Mouse (Mus musculus) myocyte (in vitro differentiated cells): ENCODE results near the gene Alg9. TPM values are rescaled to one million over a fixed set of nuclear protein-coding genes. Genes with fewer than 3 reads are reported as not detected.

Source experiments
- H3K27me3 ChIP-seq: one replicate; pipeline ENCODE4 v1.6.1; 2011; ENCODE audit not compliant: control insufficient read depth, insufficient read depth, insufficient read length
- H3K36me3 ChIP-seq: one replicate; pipeline ENCODE4 v1.6.1; 2011; ENCODE audit not compliant: control insufficient read depth, insufficient read depth
- H3K4me2 ChIP-seq: one replicate; pipeline ENCODE4 v1.6.1; 2011; ENCODE audit warnings: low read depth, control low read depth
- H3K4me3 ChIP-seq: one replicate; pipeline ENCODE4 v1.5.1; 2011; ENCODE audit warnings: mild to moderate bottlenecking, control low read depth, moderate library complexity
- H3K79me2 ChIP-seq: one replicate; pipeline ENCODE4 v1.6.1; 2011; ENCODE audit not compliant: control insufficient read depth, insufficient read depth
- H3ac ChIP-seq: one replicate; pipeline ENCODE4 v1.6.1; 2011; ENCODE audit not compliant: control insufficient read depth, insufficient read length
- CEBPB ChIP-seq: IDR thresholded peaks from 2 replicates; pipeline ENCODE4 v1.6.1; 2011; ENCODE audit warnings: mild to moderate bottlenecking, moderate library complexity; ENCODE audit not compliant: poor library complexity, insufficient read depth, severe bottlenecking
- E2F4 ChIP-seq: IDR thresholded peaks from one replicate; pipeline ENCODE4 v1.6.1; 2011; ENCODE audit warnings: mild to moderate bottlenecking, control low read depth, moderate library complexity; ENCODE audit not compliant: insufficient read depth
- MAX ChIP-seq: IDR thresholded peaks from one replicate; pipeline ENCODE4 v1.6.1; 2011; ENCODE audit warnings: low read depth, mild to moderate bottlenecking, control low read depth
- MYOD1 ChIP-seq, 3 experiments: IDR thresholded peaks; one replicate each; pipeline ENCODE4 v1.6.1; 2011; ENCODE audit warnings: control low read depth in 2 of 3, low read depth in 2 of 3, mild to moderate bottlenecking in 2 of 3, moderate library complexity in 1 of 3; ENCODE audit not compliant: insufficient read length in 2 of 3, control insufficient read depth in 1 of 3
- MYOG ChIP-seq, 3 experiments: IDR thresholded peaks; one replicate each; pipeline ENCODE4 v1.6.1; 2011; ENCODE audit warnings: control low read depth in 2 of 3, low read depth in 2 of 3, mild to moderate bottlenecking in 2 of 3; ENCODE audit not compliant: insufficient read length in 2 of 3, control insufficient read depth in 1 of 3, insufficient read depth in 1 of 3
- POLR2A ChIP-seq: IDR thresholded peaks from one replicate; pipeline ENCODE4 v1.6.1; 2011; ENCODE audit warnings: low read depth, mild to moderate bottlenecking, control low read depth, moderate library complexity; ENCODE audit not compliant: insufficient read length
- POLR2AphosphoS2 ChIP-seq: IDR thresholded peaks from one replicate; pipeline ENCODE4 v1.6.1; 2011; ENCODE audit warnings: low read depth, control low read depth; ENCODE audit not compliant: insufficient read length
- REST ChIP-seq: IDR thresholded peaks from one replicate; pipeline ENCODE4 v1.6.1; 2011; ENCODE audit warnings: mild to moderate bottlenecking, control low read depth, moderate library complexity; ENCODE audit not compliant: insufficient read depth, insufficient read length
- SRF ChIP-seq: IDR thresholded peaks from one replicate; pipeline ENCODE4 v1.6.1; 2011; ENCODE audit warnings: low read depth; ENCODE audit not compliant: control insufficient read depth, insufficient read length
- TCF12 ChIP-seq: IDR thresholded peaks from one replicate; pipeline ENCODE4 v1.6.1; 2011; ENCODE audit warnings: mild to moderate bottlenecking, control low read depth; ENCODE audit not compliant: poor library complexity, insufficient read depth, severe bottlenecking
- TCF3 ChIP-seq: IDR thresholded peaks from one replicate; pipeline ENCODE4 v1.6.1; 2011; ENCODE audit warnings: low read depth, control low read depth; ENCODE audit not compliant: insufficient read length
- USF1 ChIP-seq: IDR thresholded peaks from one replicate; pipeline ENCODE4 v1.6.1; 2011; ENCODE audit warnings: low read depth, mild to moderate bottlenecking, control low read depth, moderate library complexity
- polyA plus RNA-seq: library from polyadenylated mRNA; unstranded; fragments of >200 nt; fragmentation: generic; extraction: Trizol; gene quantifications from one replicate; pipeline ENCODE4 v1.2.1, GENCODE M21; 2012; ENCODE audit warnings: missing spikeins

Alg9 gene
- polyA plus RNA-seq, 1 experiment = 22.5 TPM

GRCm38 (mm10) chr9:50850713-50851112 is 75.9 kb downstream of the Alg9 start:
- TF ChIP-seq SRF (no peak), REST (no peak), MYOG (IDR thresholded peaks at IDR 0.05; ENCODE audit: control insufficient read depth in 1 of 3, insufficient read depth in 1 of 3, insufficient read length in 2 of 3, low read depth in 2 of 3) (no peak), MYOD1 (IDR thresholded peaks at IDR 0.05; ENCODE audit: control insufficient read depth in 1 of 3, insufficient read length in 2 of 3, low read depth in 2 of 3) (no peak)
- no peaks in the 10 kb centered on the region for H3K27me3 ChIP-seq
- no peak overlapping the region for H3K4me2 ChIP-seq
- no peaks in the 10 kb centered on the region for H3K36me3 ChIP-seq
- H3ac ChIP-seq = no peak overlapping the region
- H3K4me3 ChIP-seq = no peak overlapping the region
- no peaks in the 10 kb centered on the region for H3K79me2 ChIP-seq

DNA sequence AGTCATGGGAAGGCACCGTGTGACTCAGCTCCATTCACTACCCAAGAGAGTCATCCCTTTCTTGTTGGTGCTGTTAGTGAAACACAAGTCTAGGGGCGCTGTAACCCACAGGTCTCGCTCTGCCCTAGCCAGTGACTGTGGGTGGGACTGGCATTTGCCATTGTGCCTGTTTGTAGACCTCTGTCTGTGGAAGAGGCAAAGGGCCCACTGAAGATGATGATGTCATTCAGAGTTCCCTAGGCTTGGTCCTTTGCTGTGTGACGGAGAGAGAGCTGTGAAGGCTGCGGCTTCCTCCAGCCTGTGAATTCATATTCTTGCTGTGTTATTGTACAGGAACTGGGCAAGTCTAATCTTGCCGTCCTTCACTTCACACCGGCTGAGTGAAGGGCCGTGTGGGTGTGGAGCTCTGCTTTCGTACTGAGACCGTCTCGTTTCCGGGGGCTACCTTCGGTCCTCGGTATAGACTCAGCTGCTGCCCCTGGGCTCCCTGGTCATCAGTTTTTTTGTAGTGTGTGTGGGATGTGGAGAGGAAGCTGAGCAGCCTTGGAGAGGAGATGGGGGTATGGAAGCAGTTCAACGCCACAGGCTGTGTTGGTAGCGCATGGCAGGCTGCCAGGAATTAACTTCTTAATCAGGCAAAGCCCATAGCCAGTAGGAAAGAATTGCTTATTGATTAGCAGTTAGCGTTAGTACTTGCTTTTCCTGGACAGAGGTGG is 78.0 kb downstream of the Alg9 start:
- no peak for TF ChIP-seq MAX
- no peak for TF ChIP-seq TCF12
- TF ChIP-seq SRF = no peak
- TF ChIP-seq MYOG (IDR thresholded peaks at IDR 0.05; ENCODE audit: control insufficient read depth in 1 of 3, insufficient read depth in 1 of 3, insufficient read length in 2 of 3, low read depth in 2 of 3) = no peak
- no peak for TF ChIP-seq MYOD1 (IDR thresholded peaks at IDR 0.05; ENCODE audit: control insufficient read depth in 1 of 3, insufficient read length in 2 of 3, low read depth in 2 of 3)
- TF ChIP-seq USF1 = no peak
- no peak for TF ChIP-seq POLR2AphosphoS2
- TF ChIP-seq CEBPB = no peak
- no peak for TF ChIP-seq POLR2A
- TF ChIP-seq TCF3 = no peak
- no peak for TF ChIP-seq E2F4
- TF ChIP-seq REST = no peak
- no peak overlapping the region for H3ac ChIP-seq
- H3K79me2 ChIP-seq = peaks cover 5% of the 10 kb centered on the region
- no peak overlapping the region for H3K4me2 ChIP-seq
- H3K27me3 ChIP-seq = no peaks in the 10 kb centered on the region
- H3K4me3 ChIP-seq = no peak overlapping the region
- H3K36me3 ChIP-seq = no peaks in the 10 kb centered on the region

DNA sequence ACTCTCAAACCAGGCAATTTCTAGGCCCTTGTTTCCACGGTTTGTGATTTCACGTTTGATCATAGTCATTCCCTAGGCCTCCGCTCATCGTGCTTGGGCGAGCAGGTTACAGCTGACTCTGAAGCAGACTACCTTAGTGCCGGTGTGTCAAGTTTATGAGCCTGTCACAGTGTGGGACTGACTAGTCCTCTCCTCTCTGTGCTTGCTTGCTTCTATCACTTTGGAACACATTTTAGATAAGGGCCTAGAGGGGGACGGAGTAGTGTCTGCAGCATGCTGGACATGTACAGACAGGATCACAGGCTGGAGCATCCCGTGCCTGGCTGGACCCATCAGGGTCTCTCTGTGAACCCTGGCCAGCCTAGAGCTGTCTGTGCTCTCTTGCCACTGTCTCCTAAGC is 79.6 kb downstream of the Alg9 start:
- no peak for TF ChIP-seq REST
- TF ChIP-seq E2F4 = no peak
- TF ChIP-seq CEBPB = no peak
- no peak for TF ChIP-seq POLR2A
- TF ChIP-seq USF1 = no peak
- no peak for TF ChIP-seq TCF12
- TF ChIP-seq TCF3 = no peak
- TF ChIP-seq SRF = no peak
- no peak for TF ChIP-seq MYOD1 (IDR thresholded peaks at IDR 0.05; ENCODE audit: control insufficient read depth in 1 of 3, insufficient read length in 2 of 3, low read depth in 2 of 3)
- TF ChIP-seq MYOG (IDR thresholded peaks at IDR 0.05; ENCODE audit: control insufficient read depth in 1 of 3, insufficient read depth in 1 of 3, insufficient read length in 2 of 3, low read depth in 2 of 3) = no peak
- TF ChIP-seq MAX = no peak
- no peak for TF ChIP-seq POLR2AphosphoS2
- H3K36me3 ChIP-seq = peaks cover 2% of the 10 kb centered on the region
- no peak overlapping the region for H3K4me3 ChIP-seq
- H3K4me2 ChIP-seq = no peak overlapping the region
- H3ac ChIP-seq = no peak overlapping the region
- peaks cover 6% of the 10 kb centered on the region for H3K79me2 ChIP-seq
- no peaks in the 10 kb centered on the region for H3K27me3 ChIP-seq

DNA sequence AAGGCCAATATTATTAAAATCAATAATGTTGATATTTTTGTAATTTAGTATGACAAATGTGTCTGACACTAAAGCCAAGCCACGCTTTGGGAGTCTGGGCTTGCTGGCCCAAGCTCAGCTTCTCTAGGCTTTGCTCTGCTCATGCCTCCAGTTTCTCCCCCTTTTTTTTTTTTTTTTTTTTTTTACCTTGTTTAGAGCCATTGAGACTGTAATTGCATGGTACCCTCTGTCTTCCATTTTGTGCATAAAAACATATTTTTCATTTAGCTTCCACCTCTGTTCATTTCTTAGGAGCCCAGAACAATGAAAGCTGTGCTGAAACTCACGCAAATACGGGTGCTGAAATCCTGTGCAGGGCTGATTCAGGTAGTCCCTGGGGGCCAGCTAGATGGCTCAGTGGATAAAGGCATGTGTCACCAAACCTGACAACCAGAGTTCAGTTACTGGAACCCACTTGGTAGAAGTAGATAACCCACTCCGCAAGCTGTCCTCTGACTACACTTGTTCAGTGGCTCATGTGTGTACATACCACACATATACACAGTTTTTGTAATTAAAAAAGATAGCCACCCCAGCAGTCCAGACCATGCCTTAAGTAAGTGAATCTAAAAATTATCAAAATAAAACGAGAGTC is 80.4 kb downstream of the Alg9 start:
- H3K27me3 ChIP-seq = no peaks in the 10 kb centered on the region
- no peak overlapping the region for H3ac ChIP-seq
- TF ChIP-seq POLR2AphosphoS2 (no peak), TCF12 (no peak), POLR2A (no peak), SRF (no peak), E2F4 (no peak), MAX (no peak), REST (no peak), USF1 (no peak), MYOG (IDR thresholded peaks at IDR 0.05; ENCODE audit: control insufficient read depth in 1 of 3, insufficient read depth in 1 of 3, insufficient read length in 2 of 3, low read depth in 2 of 3) (no peak), CEBPB (no peak), MYOD1 (IDR thresholded peaks at IDR 0.05; ENCODE audit: control insufficient read depth in 1 of 3, insufficient read length in 2 of 3, low read depth in 2 of 3) (no peak), TCF3 (no peak)
- H3K36me3 ChIP-seq = peaks cover 10% of the 10 kb centered on the region
- no peak overlapping the region for H3K4me3 ChIP-seq
- H3K79me2 ChIP-seq = peaks cover 6% of the 10 kb centered on the region
- no peak overlapping the region for H3K4me2 ChIP-seq
